Mouse (Mus musculus) E14TG2a.4 (cell line): Measurements from ENCODE around the gene Gpx4.

ENCODE experiments used
- CTCF ChIP-seq: conservative IDR thresholded peaks from 2 replicates; pipeline ENCODE4 v1.5.1; 2014; ENCODE audit warnings: low read length
- NANOG ChIP-seq: IDR thresholded peaks from 2 replicates; pipeline ENCODE4 v1.6.1; 2014; ENCODE audit warnings: borderline replicate concordance, low read length, mixed read lengths
- POU5F1 ChIP-seq: IDR thresholded peaks from 2 replicates; pipeline ENCODE4 v1.6.1; 2014; ENCODE audit warnings: low read length, borderline replicate concordance

DNA sequence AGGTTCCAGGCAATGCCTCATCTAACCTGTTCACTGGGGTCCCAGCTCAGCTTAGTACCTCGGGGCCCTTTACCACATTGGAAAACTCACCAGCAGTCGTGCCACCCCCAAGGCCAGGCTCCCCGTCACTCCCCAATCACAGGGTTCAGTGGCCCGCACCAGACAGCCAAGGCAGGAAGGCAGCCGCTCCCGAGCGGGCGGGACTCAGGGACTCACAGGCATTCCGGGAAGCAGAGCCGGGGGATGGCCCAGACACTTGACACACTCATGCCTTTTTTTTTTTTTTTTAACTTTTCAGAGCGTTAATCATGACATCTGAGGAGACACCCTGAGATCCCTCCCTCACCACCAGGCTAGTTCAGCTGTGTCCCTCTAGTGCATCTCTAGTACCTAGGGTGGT, 54.0 kb downstream of the Gpx4 start:
- TF ChIP-seq CTCF, result no peak
- no peak for TF ChIP-seq NANOG
- no peak for TF ChIP-seq POU5F1
